Mouse (Mus musculus) lung, adult 2 months (tissue): ENCODE data around the gene Pum1. TPM values are rescaled to one million over a fixed set of nuclear protein-coding genes. Genes with fewer than 3 reads are reported as not detected.

Experiments
- DNase-seq: peaks from one replicate; pipeline ENCODE4 v3.0.0; 2022
- H3K4me1 ChIP-seq: fragments of 200-500 bp; 2 replicates; pipeline ENCODE4 v1.6.1; 2011; ENCODE audit warnings: low read length; ENCODE audit not compliant: control insufficient read depth, insufficient read depth
- H3K4me3 ChIP-seq: fragments of 200-500 bp; replicated peaks from 2 replicates; pipeline ENCODE3; 2011; ENCODE audit warnings: low read depth, mild to moderate bottlenecking, control low read depth, low read length; ENCODE audit errors: extremely low read depth
- CTCF ChIP-seq: fragments of 200-500 bp; IDR thresholded peaks from 2 replicates; pipeline ENCODE4 v1.5.1; 2011; ENCODE audit warnings: mild to moderate bottlenecking, low read length, control low read depth; ENCODE audit not compliant: insufficient read depth
- POLR2A ChIP-seq: fragments of 200-500 bp; IDR thresholded peaks from 2 replicates; pipeline ENCODE4 v1.6.1; 2011; ENCODE audit warnings: low read depth, mild to moderate bottlenecking, control low read depth, low read length, borderline replicate concordance; ENCODE audit errors: extremely low read depth
- WGBS: fragments of 180-500 bp; shearing (Covaris S2); methylation state at CpG from one replicate; pipeline ENCODE4 v1.1.7; 2018; 5-methylcytosine and 5-hydroxymethylcytosine counted together
- polyA plus RNA-seq: library from polyadenylated mRNA; depleted of rRNA; stranded (reverse); fragments of >200 nt; gene quantifications from 2 replicates; pipeline ENCODE4 v1.2.3, GENCODE M21; 2012

Gene Pum1
- polyA plus RNA-seq, 1 experiment = 57.0 TPM

- H3K4me3 ChIP-seq = no peak overlapping the region
- WGBS = 40% methylated on average over 1 of the region's 1 CpGs
- H3K4me1 ChIP-seq = peaks cover 30% of the 10 kb centered on the region
- TF ChIP-seq POLR2A = no peak
- TF ChIP-seq CTCF = no peak
- no peak for DNase-seq
These were observed 135.3 kb downstream of the Pum1 start for GRCm38 (mm10) chr4:130798416-130798815.

DNA sequence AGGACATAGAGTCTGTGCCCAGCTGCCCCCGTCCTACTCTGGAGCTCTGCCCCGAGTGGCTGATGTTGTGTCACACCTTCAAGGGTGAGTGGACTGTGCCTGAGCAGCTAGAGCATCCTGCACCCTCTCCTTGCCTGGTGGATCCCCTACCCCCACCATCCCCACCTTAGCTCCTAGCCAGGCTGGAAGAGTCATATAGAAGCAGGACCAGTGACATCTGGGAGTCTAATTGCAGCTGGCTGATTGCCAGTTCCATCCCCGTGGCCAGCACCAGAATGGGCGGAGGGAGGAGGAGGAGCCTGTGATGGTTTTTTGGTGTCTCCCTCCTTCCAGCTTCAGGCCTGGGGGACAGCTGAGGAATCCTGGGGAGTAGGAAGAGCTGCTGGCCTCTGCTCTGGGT, 136.0 kb downstream of the Pum1 start:
- no peak for TF ChIP-seq CTCF
- TF ChIP-seq POLR2A = no peak
- Histone ChIP-seq H3K4me3 (no peak overlapping the region), H3K4me1 (peaks cover 30% of the 10 kb centered on the region)
- 20% methylated on average over 4 of the region's 4 CpGs for WGBS
- DNase-seq = no peak

DNA sequence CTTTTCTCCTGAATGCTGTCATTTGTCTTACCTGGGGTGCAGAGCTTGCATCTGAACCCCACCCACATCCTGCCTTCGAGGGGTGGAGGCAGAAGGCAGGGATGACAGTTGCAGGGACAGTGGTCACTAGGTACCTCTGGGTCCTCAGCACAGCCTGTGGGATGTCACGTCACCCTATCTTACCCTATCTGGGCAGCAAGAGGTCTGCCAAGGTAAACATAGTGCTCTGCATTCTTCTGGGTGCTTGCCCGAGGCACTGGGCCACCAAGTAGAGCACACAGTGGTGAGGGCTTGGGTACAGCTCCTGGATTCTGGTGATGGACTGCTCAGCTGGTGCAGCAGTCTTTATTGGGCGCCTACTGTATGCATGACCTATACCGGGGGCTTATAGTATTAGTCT, 136.5 kb downstream of the Pum1 start:
- DNase-seq = no peak
- Histone ChIP-seq H3K4me3 (no peak overlapping the region), H3K4me1 (peaks cover 26% of the 10 kb centered on the region)
- TF ChIP-seq POLR2A (no peak), CTCF (no peak)
- WGBS = 45% methylated on average over 5 of the region's 5 CpGs

- WGBS = 57% methylated on average over 6 of the region's 6 CpGs
- H3K4me3 ChIP-seq = no peak overlapping the region
- peaks cover 26% of the 10 kb centered on the region for H3K4me1 ChIP-seq
- no peak for DNase-seq
- TF ChIP-seq POLR2A = no peak
- TF ChIP-seq CTCF = no peak
These were observed 137.0 kb downstream of the Pum1 start for GRCm38 (mm10) chr4:130800147-130800546.

- TF ChIP-seq POLR2A (no peak), CTCF (no peak)
- Histone ChIP-seq H3K4me1 (peaks cover 26% of the 10 kb centered on the region), H3K4me3 (no peak overlapping the region)
- WGBS = 83% methylated on average over 5 of the region's 5 CpGs
- no peak for DNase-seq
These were observed 138.1 kb downstream of the Pum1 start for GRCm38 (mm10) chr4:130801198-130801597.

GRCm38 (mm10) chr4:130801624-130802329, 138.7 kb downstream of the Pum1 start:
- no peak for DNase-seq
- 56% methylated on average over 10 of the region's 10 CpGs for WGBS
- H3K4me1 ChIP-seq = peaks cover 25% of the 10 kb centered on the region
- H3K4me3 ChIP-seq = no peak overlapping the region
- no peak for TF ChIP-seq CTCF
- no peak for TF ChIP-seq POLR2A

DNA sequence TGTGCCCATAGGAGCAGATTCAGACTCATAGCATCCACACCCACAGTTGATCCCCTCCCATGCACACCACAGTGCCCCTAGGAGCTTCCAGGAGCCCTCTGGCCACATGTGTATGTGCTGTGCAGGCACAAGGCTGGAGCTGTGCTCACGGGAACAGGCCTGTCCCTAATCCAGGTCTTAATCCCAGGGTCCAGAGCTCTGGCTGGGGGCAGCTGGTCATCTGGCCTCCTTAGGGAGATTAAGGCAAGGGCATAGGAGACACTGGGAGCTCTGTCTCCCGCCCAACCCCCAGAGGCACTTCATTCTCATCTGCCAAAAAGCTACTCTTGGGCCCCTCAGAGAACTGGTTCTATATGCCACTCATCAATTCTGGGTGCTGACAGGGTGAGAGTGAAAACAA, 140.5 kb downstream of the Pum1 start:
- no peak overlapping the region for H3K4me3 ChIP-seq
- H3K4me1 ChIP-seq = peaks cover 13% of the 10 kb centered on the region
- no peak for DNase-seq
- WGBS = 88% methylated on average over 2 of the region's 2 CpGs
- TF ChIP-seq POLR2A (no peak), CTCF (no peak)

DNA sequence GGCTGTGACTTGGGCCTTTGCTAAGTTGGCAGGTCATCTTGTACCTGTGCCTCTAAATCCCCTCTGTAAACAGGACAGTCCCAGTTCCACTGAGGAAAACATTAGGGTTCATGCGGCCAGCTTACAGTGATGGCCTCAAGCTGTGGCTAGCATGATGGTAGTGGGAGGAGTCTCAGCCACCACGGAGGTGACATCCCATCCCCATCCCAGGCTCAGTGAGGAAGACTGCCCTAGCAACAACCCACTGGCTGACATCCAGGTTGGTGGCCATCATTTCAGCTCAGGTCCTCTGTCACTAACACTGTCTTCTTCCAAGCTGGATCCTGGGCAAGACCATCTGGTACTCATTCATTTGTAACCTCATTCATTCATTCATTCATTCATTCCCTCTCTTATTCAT, 141.2 kb downstream of the Pum1 start:
- Histone ChIP-seq H3K4me1 (peaks cover 11% of the 10 kb centered on the region), H3K4me3 (no peak overlapping the region)
- TF ChIP-seq POLR2A (no peak), CTCF (no peak)
- no peak for DNase-seq
- WGBS = 54% methylated on average over 2 of the region's 2 CpGs

- Histone ChIP-seq H3K4me3 (no peak overlapping the region), H3K4me1 (peaks cover 7% of the 10 kb centered on the region)
- TF ChIP-seq POLR2A (no peak), CTCF (no peak)
- WGBS = 72% methylated on average over 7 of the region's 7 CpGs
- no peak for DNase-seq
These were observed 141.7 kb downstream of the Pum1 start for GRCm38 (mm10) chr4:130804771-130805361.

- WGBS = 72% methylated on average over 7 of the region's 7 CpGs
- TF ChIP-seq POLR2A (no peak), CTCF (no peak)
- no peak for DNase-seq
- Histone ChIP-seq H3K4me1 (peaks cover 5% of the 10 kb centered on the region; the same call in 1 of the 2 replicates), H3K4me3 (no peak overlapping the region)
These were observed 142.6 kb downstream of the Pum1 start for GRCm38 (mm10) chr4:130805746-130806145.
